Mouse (Mus musculus) c-Kit-negative CD71-positive TER-119-positive erythroid progenitor cells, embryonic 14.5 days (primary cell): Measurements from ENCODE around the gene Tmem242.

Experiments
- DNase-seq: peaks from one replicate; pipeline ENCODE4 v3.0.0-alpha.2; 2013; ENCODE audit warnings: low read depth, low spot score

Tmem242 gene

GRCm38 (mm10) chr17:5416518-5416917 lies 23.5 kb downstream of the Tmem242 start:
- DNase-seq = no peak

GRCm38 (mm10) chr17:5414041-5414440 lies 26.0 kb downstream of the Tmem242 start:
- DNase-seq = no peak

DNA sequence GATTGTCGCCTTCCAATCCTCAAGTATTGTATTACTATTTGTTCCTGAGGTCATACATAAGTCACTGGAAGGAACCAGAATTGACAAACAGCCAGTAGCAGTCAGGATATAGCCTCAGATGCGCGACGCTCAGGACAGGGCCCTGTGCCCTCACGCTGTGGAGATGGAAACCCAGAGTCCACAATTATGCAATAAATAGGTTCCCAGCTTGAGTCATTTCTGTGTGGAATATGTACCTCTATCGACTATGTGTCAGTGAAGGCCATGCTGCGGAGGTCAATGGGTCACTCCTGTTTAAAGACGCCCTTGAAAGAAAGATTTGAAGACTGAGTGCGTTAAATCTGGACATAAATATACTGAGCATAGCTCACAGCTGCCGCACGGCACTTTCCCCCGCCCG lies 26.7 kb downstream of the Tmem242 start:
- DNase-seq = no peak

- DNase-seq = no peak
Observed at GRCm38 (mm10) chr17:5412740-5413139, 27.3 kb downstream of the Tmem242 start.

GRCm38 (mm10) chr17:5412301-5412700 lies 27.8 kb downstream of the Tmem242 start:
- DNase-seq = no peak

DNA sequence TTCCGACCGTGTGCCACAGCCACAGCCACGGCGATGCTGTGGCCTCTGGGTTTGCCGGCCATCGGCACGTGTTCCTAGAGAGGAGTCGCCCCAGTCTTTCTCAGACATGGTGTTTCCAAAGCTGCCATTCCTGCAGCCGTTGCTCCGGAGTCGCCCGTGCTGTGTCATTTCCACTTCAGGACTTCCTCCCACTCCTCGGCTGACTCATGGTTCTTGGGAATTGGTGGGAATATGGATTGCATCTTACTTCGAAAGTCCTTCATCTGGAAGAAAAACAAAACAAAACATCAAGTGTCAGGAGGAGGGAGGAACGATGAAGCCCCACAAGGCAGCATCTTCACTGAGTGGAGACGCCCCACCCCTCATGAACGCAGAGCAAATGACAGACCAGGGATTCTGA lies 28.9 kb downstream of the Tmem242 start:
- no peak for DNase-seq

DNA sequence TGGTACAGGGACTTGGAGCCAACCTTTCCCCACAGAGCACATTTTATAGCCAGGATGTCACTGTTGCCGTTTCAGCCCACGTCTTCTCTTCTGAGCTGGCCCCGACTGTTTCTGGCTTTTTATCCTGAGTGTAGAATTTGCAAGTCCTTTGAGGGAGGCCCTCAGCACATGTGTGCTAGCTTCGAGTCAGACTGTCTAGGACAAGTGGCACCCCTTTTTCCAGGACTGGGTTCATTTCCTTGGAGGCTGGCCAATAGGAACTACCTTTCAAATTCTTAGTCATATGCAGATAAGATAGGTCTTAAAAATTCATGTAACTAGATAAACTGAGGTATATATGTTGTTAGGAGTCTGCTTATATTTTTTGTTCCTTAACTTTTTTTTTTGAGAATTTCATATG lies 29.7 kb downstream of the Tmem242 start:
- no peak for DNase-seq

GRCm38 (mm10) chr17:5407030-5407429 lies 33.0 kb downstream of the Tmem242 start:
- no peak for DNase-seq

- no peak for DNase-seq
Observed at GRCm38 (mm10) chr17:5406566-5406965, 33.5 kb downstream of the Tmem242 start.

DNA sequence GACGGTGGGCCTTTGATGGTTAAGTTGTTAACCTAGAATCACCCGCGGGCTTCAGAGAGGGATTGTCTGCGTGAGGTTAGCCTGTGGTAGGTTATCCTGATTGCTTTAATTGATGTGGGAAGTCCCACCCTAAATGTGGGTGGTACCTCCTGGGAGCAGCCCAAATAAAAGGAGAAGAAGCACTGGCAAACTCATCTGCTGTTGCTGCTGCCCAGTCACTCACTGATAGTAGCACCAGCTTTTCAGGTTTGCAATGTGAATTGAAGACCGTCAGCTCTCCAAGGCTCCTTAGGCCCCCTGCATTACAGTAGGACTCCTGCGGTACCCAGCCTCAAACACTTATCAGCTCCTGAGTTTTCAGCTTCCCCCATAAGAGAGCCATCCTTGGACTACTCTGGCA lies 36.2 kb downstream of the Tmem242 start:
- DNase-seq = no peak

GRCm38 (mm10) chr17:5402624-5403023 lies 37.4 kb downstream of the Tmem242 start:
- peak; percentile 11 for DNase-seq

DNA sequence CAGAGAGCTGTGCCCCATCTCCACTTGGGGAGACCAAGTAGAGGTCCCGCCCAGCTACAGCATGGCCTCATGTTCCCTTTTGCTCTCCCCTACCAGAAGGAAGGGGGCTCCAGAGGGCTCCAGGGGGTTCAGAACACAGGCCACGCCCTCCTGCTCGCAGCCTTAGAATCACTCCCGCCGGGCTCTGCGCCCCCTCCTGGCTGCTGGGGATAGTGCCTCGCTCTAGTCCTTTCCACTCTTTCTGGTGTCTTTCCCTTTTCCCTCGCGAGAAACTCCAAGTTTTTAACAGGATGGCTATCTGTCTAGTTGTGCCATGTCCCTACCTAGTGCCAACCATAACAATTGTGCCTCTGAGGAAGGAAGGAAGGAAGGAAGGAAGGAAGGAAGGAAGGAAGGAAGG lies 38.0 kb downstream of the Tmem242 start:
- peak; percentile 16 for DNase-seq

DNA sequence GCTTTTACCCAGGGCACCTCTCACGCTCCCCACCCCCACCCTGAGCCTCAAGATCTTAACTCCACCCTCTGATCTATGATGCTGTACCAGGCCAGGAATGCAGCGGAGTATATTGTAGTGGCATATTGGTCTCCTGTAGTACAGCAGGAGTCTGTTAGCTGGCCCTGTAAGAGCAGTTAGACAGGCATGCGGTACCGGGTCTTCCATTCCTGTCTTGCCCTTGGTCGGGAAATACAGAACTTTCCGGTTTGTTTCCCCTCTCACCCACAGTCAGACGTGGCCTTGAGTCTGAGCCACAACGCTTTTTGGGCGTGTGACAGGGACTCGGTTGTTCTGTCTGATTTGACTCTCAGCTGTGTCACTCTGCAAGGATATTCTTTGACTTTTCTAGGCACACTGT lies 38.8 kb downstream of the Tmem242 start:
- no peak for DNase-seq

DNA sequence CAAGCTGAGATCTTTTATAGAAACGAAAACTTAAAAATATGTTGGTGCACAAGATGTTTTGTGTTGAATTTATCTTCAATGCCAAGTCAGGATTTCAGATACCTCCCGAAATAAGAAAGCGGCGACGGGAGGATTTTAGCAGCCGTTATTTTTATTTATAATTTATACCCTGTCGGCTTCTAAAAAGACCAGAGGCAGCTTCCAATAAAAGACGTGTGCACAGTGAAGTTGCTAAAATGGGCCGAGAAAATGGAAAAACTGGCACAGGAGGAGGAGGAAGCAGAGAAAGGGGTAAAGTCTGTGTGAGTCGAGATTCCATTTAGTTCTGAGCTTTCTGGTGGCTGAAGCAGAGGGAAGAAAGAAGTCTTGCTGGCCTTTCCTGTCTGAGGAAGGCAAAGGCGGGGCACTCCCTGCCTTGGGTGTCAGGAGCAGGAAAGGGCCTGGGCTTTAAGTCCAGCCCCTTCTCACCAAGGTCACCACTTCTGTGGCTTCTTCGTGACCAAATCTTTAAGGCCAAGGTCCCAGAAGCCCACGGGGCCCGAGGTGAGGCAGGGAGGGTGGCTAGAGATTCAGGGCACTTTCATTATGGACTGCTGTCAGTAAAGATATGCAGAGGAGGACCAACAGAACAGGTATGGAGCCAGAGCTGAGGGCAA lies 39.5 kb downstream of the Tmem242 start:
- DNase-seq = no peak

DNA sequence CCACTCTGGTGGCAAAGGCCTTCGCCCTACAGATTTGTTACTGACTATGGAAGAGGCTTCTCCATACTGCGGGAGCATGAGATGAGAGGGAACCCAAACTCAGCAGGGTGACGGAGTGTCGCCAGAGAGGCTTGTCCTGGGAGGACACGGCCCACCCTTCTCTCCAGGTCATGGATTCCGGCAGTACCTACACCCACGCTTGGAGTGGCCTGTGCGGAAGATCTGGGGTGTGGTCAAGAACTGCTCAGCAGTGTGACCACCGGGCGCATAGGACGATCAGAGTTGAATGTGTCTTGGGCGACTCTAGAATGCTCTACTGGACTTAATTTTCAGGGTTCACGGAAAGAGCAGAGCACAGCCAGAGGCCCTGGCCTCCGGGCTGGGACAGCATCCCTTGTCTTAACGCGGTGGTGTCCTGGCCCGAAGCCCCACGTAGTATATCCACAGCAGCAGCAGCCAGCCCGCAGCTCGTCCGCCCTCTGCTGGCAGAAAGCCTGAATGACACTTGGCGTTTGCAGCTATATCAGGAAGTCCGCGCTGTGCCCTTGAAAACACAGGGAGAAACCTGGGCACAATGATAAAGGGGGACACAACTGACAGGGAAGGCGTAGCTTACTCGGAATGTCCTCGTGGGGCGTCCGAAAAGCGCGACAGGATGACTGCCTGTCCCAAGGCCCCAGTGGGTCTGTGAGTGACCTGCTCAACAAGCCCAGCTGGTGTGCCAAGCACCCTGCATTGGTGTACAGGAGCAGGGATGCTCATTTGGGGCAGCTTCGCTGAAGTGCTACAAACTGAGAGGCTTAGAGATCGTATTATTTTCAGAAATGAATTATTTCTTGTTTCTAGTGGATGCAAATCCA lies 42.7 kb downstream of the Tmem242 start:
- peak; percentile 36 for DNase-seq

DNA sequence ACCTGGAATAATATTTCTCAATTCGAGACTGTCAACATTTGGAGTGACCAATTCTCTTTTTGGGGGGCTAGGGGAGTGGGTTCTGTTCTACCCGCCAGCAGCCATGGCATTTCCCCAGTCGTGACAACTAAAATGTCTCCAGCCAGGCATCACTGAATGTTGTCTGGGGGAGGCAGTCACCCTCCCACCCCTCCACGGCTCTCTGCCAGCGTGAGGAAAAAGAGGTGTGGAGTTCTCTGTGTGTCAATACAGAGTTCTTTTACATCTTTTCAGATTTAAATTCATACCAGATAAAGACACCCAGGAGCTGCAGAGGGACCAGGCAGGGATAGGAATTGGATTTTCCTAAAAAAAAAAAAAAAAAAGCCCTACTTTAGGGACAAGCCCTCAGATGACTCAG lies 43.8 kb downstream of the Tmem242 start:
- DNase-seq = no peak

DNA sequence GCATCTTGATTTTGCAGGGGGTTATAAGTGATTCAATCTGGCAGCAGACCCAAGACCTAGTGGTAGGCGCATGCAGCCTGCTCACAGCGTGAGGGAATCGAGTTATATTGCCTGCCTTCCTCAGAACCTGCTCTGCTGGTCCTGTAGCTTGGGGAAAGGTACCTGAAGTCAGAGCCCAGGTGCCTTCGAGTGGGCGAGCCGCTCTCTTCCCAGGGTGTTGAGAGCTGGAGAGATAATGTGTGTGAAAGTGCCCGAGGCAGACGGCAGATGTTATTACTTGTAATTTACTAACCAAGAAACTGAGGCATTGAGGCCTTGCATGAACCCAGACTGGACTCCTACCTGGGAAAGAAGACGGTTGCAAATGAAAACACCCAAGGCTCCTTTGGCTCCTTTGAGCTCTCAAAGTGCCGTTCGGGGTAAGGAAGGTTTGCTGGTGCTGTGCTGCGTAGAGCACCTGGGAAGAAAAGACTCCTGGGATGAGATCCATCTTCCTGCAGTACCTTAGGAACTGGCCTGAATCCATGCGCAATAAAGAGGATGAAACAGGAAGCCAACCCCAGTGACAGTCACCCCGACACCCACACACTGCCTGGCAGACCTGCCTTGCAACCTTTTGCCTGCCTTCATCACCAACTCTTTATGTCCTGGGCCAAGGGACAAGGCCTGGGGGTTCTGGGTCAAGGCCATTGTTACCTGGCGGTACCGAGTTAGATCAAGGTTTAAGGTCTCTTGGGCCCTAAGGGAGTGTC lies 44.4 kb downstream of the Tmem242 start:
- no peak for DNase-seq

DNA sequence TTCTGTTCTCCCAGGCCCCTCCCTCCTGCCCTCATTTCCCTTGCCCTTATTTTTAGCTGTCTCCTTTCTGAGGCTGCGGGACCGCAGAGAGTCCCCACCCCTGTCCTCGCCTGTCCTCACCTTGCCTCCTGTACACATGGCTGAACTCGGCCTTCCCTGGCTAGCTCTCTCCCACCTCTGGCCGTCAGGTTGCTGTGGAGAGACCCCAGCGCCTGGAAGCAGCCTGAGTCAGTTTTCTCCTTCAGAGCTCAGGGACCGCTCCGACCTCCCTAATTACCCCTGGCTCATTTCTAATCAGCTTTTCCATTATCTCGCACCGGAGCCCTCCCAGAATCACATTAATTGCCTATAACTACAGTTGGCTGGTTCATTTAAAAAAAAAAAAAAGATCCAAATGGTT lies 49.4 kb downstream of the Tmem242 start:
- DNase-seq = no peak

GRCm38 (mm10) chr17:5388351-5388750 lies 51.7 kb downstream of the Tmem242 start:
- DNase-seq = no peak

- DNase-seq = no peak
Observed at GRCm38 (mm10) chr17:5386885-5387545, 53.0 kb downstream of the Tmem242 start.

DNA sequence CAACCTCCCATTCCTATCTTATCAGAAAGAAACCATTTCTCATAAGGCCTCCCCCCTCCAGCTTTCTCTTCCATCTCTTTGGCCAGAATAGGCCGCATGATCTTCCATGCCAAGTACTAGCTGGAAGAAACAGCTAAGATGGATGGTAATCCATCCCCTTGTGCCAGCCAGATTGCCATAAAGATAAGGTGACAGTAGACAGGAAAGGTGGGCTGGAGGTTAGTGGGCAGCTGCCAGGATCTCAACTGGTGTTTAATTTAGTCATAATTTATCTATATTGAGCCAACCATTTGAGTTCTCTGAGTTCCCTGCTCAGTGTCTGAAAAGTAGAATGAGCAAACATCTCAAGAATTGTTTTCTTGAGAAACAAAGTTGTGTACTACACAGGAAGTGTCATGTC lies 54.4 kb downstream of the Tmem242 start:
- no peak for DNase-seq

DNA sequence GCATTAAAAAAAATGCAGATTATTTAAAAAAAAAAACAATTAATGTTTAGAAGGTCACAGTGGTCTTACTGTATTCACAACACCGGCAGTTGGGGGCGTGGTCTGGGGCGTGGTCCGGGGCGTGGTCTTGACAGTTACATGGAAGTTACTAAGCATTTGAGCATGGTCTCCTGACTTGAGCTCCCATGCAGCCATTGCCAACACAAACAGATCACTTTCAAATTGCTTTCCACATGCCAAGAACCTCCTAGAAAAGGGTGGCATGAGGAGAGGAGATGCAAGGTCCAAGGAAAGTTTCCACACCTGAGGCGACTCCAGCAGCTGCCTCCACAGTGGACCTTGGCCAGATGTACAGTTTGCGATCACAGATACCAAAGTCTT lies 62.1 kb downstream of the Tmem242 start:
- peak; percentile 9 for DNase-seq
